Mouse (Mus musculus) small intestine, adult 2 months (tissue): ENCODE measurements around the gene Hmgcr.

Source experiments
- CTCF ChIP-seq: fragments of 200-500 bp; IDR thresholded peaks from 2 replicates; pipeline ENCODE4 v1.5.1; 2012; ENCODE audit warnings: low read depth, mild to moderate bottlenecking, control low read depth, inconsistent platforms, low read length, moderate library complexity, mixed read lengths; ENCODE audit not compliant: insufficient replicate concordance, insufficient read length; ENCODE audit errors: extremely low read depth
- POLR2A ChIP-seq: fragments of 200-500 bp; IDR thresholded peaks from 2 replicates; pipeline ENCODE4 v1.6.1; 2012; ENCODE audit warnings: low read depth, mild to moderate bottlenecking, control low read depth, inconsistent platforms, low read length, moderate library complexity

- TF ChIP-seq POLR2A = no peak
- TF ChIP-seq CTCF = no peak
Measured at GRCm38 (mm10) chr13:96680163-96681087, 9.7 kb upstream of the Hmgcr start.
